Mouse (Mus musculus): Measurements from ENCODE around the gene Ubash3a. TPM values are rescaled to one million over a fixed set of nuclear protein-coding genes. Genes with fewer than 3 reads are reported as not detected.

The Ubash3a gene
- total RNA-seq (2014; rRNA removed) = 0.21 TPM in 1 of 2 replicates, not detected in the other
- not detected in 2 replicates for polyA plus RNA-seq (2015; fragmentation: Nextera tagmentation; extraction: Ambion mirVana)

GRCm38 (mm10) chr17:31207771-31208334 is at the start of gene Ubash3a:
Ubash3a (plus strand) TSS chr17:31207873.
- Histone ChIP-seq H3K27me3 (ENCODE audit: insufficient read depth, low read length) (no peaks in the 10 kb centered on the region), H3K4me1 (ENCODE audit: insufficient read depth, low read length) (no peaks in the 10 kb centered on the region), H3K27ac (no peak within 1 kb of the TSS), H3K9me3 (ENCODE audit: low read length) (no peaks in the 10 kb centered on the region), H3K36me3 (ENCODE audit: insufficient read depth, low read length) (no peaks in the 10 kb centered on the region), H3K4me2 (ENCODE audit: low read depth, low read length) (no peak within 1 kb of the TSS), H3K4me3 (ENCODE audit: low read length) (no peak within 1 kb of the TSS), H3K9ac (replicated peaks; ENCODE audit: low read length) (no peak within 1 kb of the TSS)
- DNase-seq (ENCODE audit: low spot score) = no peak
- TF ChIP-seq CTCF (IDR thresholded peaks at IDR 0.05; ENCODE audit: low read depth) = no peak
- 79% methylated on average over 12 of the region's 12 CpGs for WGBS
- no peak for ATAC-seq

- DNase-seq (ENCODE audit: low spot score) = no peak
- WGBS = 78% methylated on average over 6 of the region's 6 CpGs
Measured at GRCm38 (mm10) chr17:31157921-31158320, 49.8 kb upstream of the Ubash3a start.

GRCm38 (mm10) chr17:31160291-31160690 is 47.4 kb upstream of the Ubash3a start:
- Histone ChIP-seq H3K27me3 (ENCODE audit: insufficient read depth, low read length) (no peaks in the 10 kb centered on the region), H3K27ac (no peak overlapping the region), H3K4me1 (ENCODE audit: insufficient read depth, low read length) (no peaks in the 10 kb centered on the region), H3K9me3 (ENCODE audit: low read length) (no peaks in the 10 kb centered on the region), H3K36me3 (ENCODE audit: insufficient read depth, low read length) (no peaks in the 10 kb centered on the region), H3K4me3 (ENCODE audit: low read length) (no peak overlapping the region), H3K4me2 (ENCODE audit: low read depth, low read length) (no peak overlapping the region), H3K9ac (replicated peaks; ENCODE audit: low read length) (no peak overlapping the region)
- DNase-seq (ENCODE audit: low spot score) = no peak
- ATAC-seq = no peak
- TF ChIP-seq CTCF (IDR thresholded peaks at IDR 0.05; ENCODE audit: low read depth) = no peak
- WGBS = 64% methylated on average over 4 of the region's 4 CpGs

More at GRCm38 (mm10) chr17:31157921-31158320, 49.8 kb upstream of the Ubash3a start:
- Histone ChIP-seq H3K4me1 (ENCODE audit: insufficient read depth, low read length) (no peaks in the 10 kb centered on the region), H3K4me2 (ENCODE audit: low read depth, low read length) (no peak overlapping the region), H3K27me3 (ENCODE audit: insufficient read depth, low read length) (no peaks in the 10 kb centered on the region), H3K9me3 (ENCODE audit: low read length) (no peaks in the 10 kb centered on the region), H3K27ac (no peak overlapping the region), H3K4me3 (ENCODE audit: low read length) (no peak overlapping the region), H3K36me3 (ENCODE audit: insufficient read depth, low read length) (no peaks in the 10 kb centered on the region), H3K9ac (replicated peaks; ENCODE audit: low read length) (no peak overlapping the region)
- ATAC-seq = no peak
- TF ChIP-seq CTCF (IDR thresholded peaks at IDR 0.05; ENCODE audit: low read depth) = no peak

- 88% methylated on average over 12 of the region's 12 CpGs for WGBS
Measured at GRCm38 (mm10) chr17:31162607-31163006, 45.1 kb upstream of the Ubash3a start.

GRCm38 (mm10) chr17:31163821-31164220 is 43.9 kb upstream of the Ubash3a start:
- no peak for TF ChIP-seq CTCF (IDR thresholded peaks at IDR 0.05; ENCODE audit: low read depth)
- Histone ChIP-seq H3K4me3 (ENCODE audit: low read length) (no peak overlapping the region), H3K9ac (replicated peaks; ENCODE audit: low read length) (no peak overlapping the region), H3K9me3 (ENCODE audit: low read length) (no peaks in the 10 kb centered on the region), H3K4me1 (ENCODE audit: insufficient read depth, low read length) (no peaks in the 10 kb centered on the region), H3K36me3 (ENCODE audit: insufficient read depth, low read length) (no peaks in the 10 kb centered on the region), H3K27me3 (ENCODE audit: insufficient read depth, low read length) (no peaks in the 10 kb centered on the region), H3K27ac (no peak overlapping the region), H3K4me2 (ENCODE audit: low read depth, low read length) (no peak overlapping the region)
- no peak for DNase-seq (ENCODE audit: low spot score)
- no peak for ATAC-seq
- WGBS = 88% methylated on average over 2 of the region's 2 CpGs

More at GRCm38 (mm10) chr17:31162607-31163006, 45.1 kb upstream of the Ubash3a start:
- TF ChIP-seq CTCF (IDR thresholded peaks at IDR 0.05; ENCODE audit: low read depth) = no peak
- Histone ChIP-seq H3K4me1 (ENCODE audit: insufficient read depth, low read length) (no peaks in the 10 kb centered on the region), H3K4me2 (ENCODE audit: low read depth, low read length) (no peak overlapping the region), H3K27ac (no peak overlapping the region), H3K27me3 (ENCODE audit: insufficient read depth, low read length) (no peaks in the 10 kb centered on the region), H3K4me3 (ENCODE audit: low read length) (no peak overlapping the region), H3K36me3 (ENCODE audit: insufficient read depth, low read length) (no peaks in the 10 kb centered on the region), H3K9me3 (ENCODE audit: low read length) (no peaks in the 10 kb centered on the region), H3K9ac (replicated peaks; ENCODE audit: low read length) (no peak overlapping the region)
- ATAC-seq (no peak), DNase-seq (ENCODE audit: low spot score) (no peak)

GRCm38 (mm10) chr17:31165127-31165526 is 42.5 kb upstream of the Ubash3a start, which contains the start of gene Tff1:
Tff1 (minus strand) TSS chr17:31165277.
- Histone ChIP-seq H3K9me3 (ENCODE audit: low read length) (no peaks in the 10 kb centered on the region), H3K36me3 (ENCODE audit: insufficient read depth, low read length) (no peaks in the 10 kb centered on the region), H3K9ac (replicated peaks; ENCODE audit: low read length) (no peak within 1 kb of the TSS), H3K4me1 (ENCODE audit: insufficient read depth, low read length) (no peaks in the 10 kb centered on the region), H3K27ac (no peak within 1 kb of the TSS), H3K4me2 (ENCODE audit: low read depth, low read length) (no peak within 1 kb of the TSS), H3K27me3 (ENCODE audit: insufficient read depth, low read length) (no peaks in the 10 kb centered on the region), H3K4me3 (ENCODE audit: low read length) (no peak within 1 kb of the TSS)
- DNase-seq (ENCODE audit: low spot score) (no peak), ATAC-seq (no peak)
- 87% methylated on average over 6 of the region's 6 CpGs for WGBS
- TF ChIP-seq CTCF (IDR thresholded peaks at IDR 0.05; ENCODE audit: low read depth) = no peak

GRCm38 (mm10) chr17:31169796-31170195 is 37.9 kb upstream of the Ubash3a start:
- no peaks in the 10 kb centered on the region for H3K27me3 ChIP-seq (ENCODE audit: insufficient read depth, low read length)
- DNase-seq (ENCODE audit: low spot score) = no peak
- H3K4me3 ChIP-seq (ENCODE audit: low read length) = no peak overlapping the region
- WGBS = 90% methylated on average over 5 of the region's 5 CpGs
- no peak overlapping the region for H3K27ac ChIP-seq
- no peak for ATAC-seq
- H3K9me3 ChIP-seq (ENCODE audit: low read length) = no peaks in the 10 kb centered on the region
- H3K36me3 ChIP-seq (ENCODE audit: insufficient read depth, low read length) = no peaks in the 10 kb centered on the region
- no peak overlapping the region for H3K4me2 ChIP-seq (ENCODE audit: low read depth, low read length)
- H3K9ac ChIP-seq (replicated peaks; ENCODE audit: low read length) = no peak overlapping the region
- TF ChIP-seq CTCF (IDR thresholded peaks at IDR 0.05; ENCODE audit: low read depth) = no peak
- H3K4me1 ChIP-seq (ENCODE audit: insufficient read depth, low read length) = no peaks in the 10 kb centered on the region
